ENCODE assay signal across 8 mouse cellular contexts in the genomic region with DNA sequence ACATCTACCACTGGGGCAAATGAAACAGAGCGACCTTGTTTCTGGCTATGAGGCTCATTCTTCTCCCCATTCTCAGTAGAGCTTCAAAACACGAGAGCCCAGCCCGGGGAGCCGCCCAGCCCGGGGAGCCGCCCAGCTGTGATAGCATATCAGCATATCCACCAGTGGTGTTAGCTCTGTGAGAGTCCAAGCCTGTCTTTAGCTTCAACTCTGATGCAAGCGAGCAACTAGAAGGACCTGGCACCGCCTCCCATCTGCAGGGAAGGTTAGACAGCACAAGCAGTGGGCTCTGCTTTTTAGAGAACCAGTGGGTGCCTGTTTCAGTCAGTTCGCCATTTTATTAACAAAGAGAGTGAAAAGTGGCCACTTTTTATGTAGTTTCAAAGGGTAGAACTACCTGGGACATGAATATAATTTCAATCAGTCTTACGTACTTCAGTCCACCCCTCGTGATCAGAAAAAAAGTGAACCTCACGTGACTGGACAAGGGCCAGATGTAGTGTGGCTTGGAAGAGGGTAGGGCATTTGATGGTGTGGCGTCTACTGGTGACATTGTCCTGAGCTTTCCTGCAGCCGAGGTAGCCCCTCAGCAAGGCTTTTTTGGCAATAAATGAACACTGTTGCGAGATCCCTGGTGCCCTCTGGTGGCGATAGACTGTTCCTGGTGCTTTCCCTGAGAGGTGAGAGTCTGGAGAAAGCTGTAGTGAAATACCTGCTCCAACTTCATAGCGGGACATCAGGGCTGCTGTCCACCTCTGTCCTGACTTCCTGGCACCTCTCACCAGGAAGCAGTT.
DNase-seq lines count a peak whose midpoint lies in the region; ATAC-seq and TF ChIP-seq lines count a peak whose summit lies in the region.

No protein-coding gene starts in this region.

- H3K4me1 ChIP-seq in forebrain, postnatal 0 days (ENCODE audit: insufficient read depth): no peaks in the 10 kb centered on the region

- DNase-seq in CD4-positive, CD25-positive, alpha-beta regulatory T cell, adult 2 months (ENCODE audit: low read depth, low spot score): peak; percentile 38
- DNase-seq in A20 (ENCODE audit: low read depth, low spot score): peak; percentile 41
- peak; percentile 43 to 59 for DNase-seq in cerebellum, adult 18-20 months
- DNase-seq in forebrain, postnatal 0 days: peak; percentile 79
- DNase-seq in kidney, postnatal 14 days: peak; percentile 39
- peak; percentile 76 for DNase-seq in right cerebral cortex, postnatal 4 days

- peak; percentile 87 for TF ChIP-seq CTCF in forebrain, postnatal 0 days (IDR thresholded peaks at IDR 0.05; ENCODE audit: low read depth)

- no peaks in the 10 kb centered on the region for H3K9me3 ChIP-seq in forebrain, postnatal 0 days (ENCODE audit: low read length)

- H3K4me3 ChIP-seq in forebrain, postnatal 0 days (ENCODE audit: low read depth, low read length): no peak overlapping the region

- ATAC-seq in CD4-positive, CD25-positive, alpha-beta regulatory T cell, adult 4 months: no peak
- ATAC-seq in forebrain, postnatal 0 days: peak; percentile 62; the same call in 1 of the 2 replicates
- peak; percentile 50; the same call in 1 of the 2 replicates for ATAC-seq in megakaryocyte progenitor cell, adult 5-6 weeks (replicated peaks; ENCODE audit: poor library complexity)

- no peaks in the 10 kb centered on the region for H3K27me3 ChIP-seq in forebrain, postnatal 0 days (ENCODE audit: insufficient read depth, low read length)

- peak overlapping the region; percentile 18; the same call in 1 of the 2 replicates for H3K4me2 ChIP-seq in forebrain, postnatal 0 days (ENCODE audit: low read depth)

- WGBS in forebrain, postnatal 0 days: 44% methylated on average over 17 of the region's 17 CpGs

- no peaks in the 10 kb centered on the region for H3K36me3 ChIP-seq in forebrain, postnatal 0 days (ENCODE audit: insufficient read depth)

- no peak overlapping the region for H3K27ac ChIP-seq in forebrain, postnatal 0 days (ENCODE audit: low read depth, low read length)

- no peak overlapping the region for H3K9ac ChIP-seq in forebrain, postnatal 0 days
